Mouse (Mus musculus) embryonic facial prominence, embryonic 12.5 days (tissue): ENCODE data around the gene Mdga1. TPM values are rescaled to one million over a fixed set of nuclear protein-coding genes. Genes with fewer than 3 reads are reported as not detected.

Experiments
- ATAC-seq: fragments of 200-750 bp; cut with Nextera tagmentation; 2 replicates; pipeline ENCODE4 v1.8.0; 2017; ENCODE audit not compliant: insufficient number of reproducible peaks, insufficient read depth, low FRiP score, low TSS enrichment
- H3K27ac ChIP-seq: fragments of 300-500 bp; sonication (generic); 2 replicates; pipeline ENCODE4 v1.5.1; 2016; ENCODE audit warnings: mild to moderate bottlenecking
- H3K27me3 ChIP-seq: fragments of 300-500 bp; sonication (generic); 2 replicates; pipeline ENCODE4 v1.6.1; 2016; ENCODE audit warnings: mild to moderate bottlenecking, moderate library complexity
- H3K36me3 ChIP-seq: fragments of 300-500 bp; sonication (generic); 2 replicates; pipeline ENCODE4 v1.6.1; 2016; ENCODE audit warnings: mild to moderate bottlenecking
- H3K4me1 ChIP-seq: fragments of 300-500 bp; sonication (generic); 2 replicates; pipeline ENCODE4 v1.6.1; 2016
- H3K4me2 ChIP-seq: fragments of 300-500 bp; sonication (generic); replicated peaks from 2 replicates; pipeline ENCODE4 v1.6.1; 2016; ENCODE audit warnings: mild to moderate bottlenecking, moderate library complexity
- H3K4me3 ChIP-seq: fragments of 300-500 bp; sonication (generic); 2 replicates; pipeline ENCODE4 v1.5.1; 2016; ENCODE audit warnings: mild to moderate bottlenecking
- H3K9ac ChIP-seq: fragments of 300-500 bp; sonication (generic); 2 replicates; pipeline ENCODE4 v1.6.1; 2016; ENCODE audit warnings: mild to moderate bottlenecking, moderate library complexity
- H3K9me3 ChIP-seq: fragments of 300-500 bp; sonication (generic); 2 replicates; pipeline ENCODE4 v1.6.1; 2016; ENCODE audit warnings: mild to moderate bottlenecking, moderate library complexity
- WGBS: fragments of 180-500 bp; shearing (Covaris S2); methylation state at CpG from one replicate; pipeline ENCODE4 v1.1.7; 2016; 5-methylcytosine and 5-hydroxymethylcytosine counted together
- polyA plus RNA-seq: library from polyadenylated mRNA; unstranded; fragments of >200 nt; fragmentation: Nextera tagmentation; extraction: Ambion mirVana; gene quantifications from 2 replicates; pipeline ENCODE4 v1.2.1, GENCODE M21; 2016

Mdga1 gene
- polyA plus RNA-seq, result 2.4 and 4.0 TPM in 2 replicates

DNA sequence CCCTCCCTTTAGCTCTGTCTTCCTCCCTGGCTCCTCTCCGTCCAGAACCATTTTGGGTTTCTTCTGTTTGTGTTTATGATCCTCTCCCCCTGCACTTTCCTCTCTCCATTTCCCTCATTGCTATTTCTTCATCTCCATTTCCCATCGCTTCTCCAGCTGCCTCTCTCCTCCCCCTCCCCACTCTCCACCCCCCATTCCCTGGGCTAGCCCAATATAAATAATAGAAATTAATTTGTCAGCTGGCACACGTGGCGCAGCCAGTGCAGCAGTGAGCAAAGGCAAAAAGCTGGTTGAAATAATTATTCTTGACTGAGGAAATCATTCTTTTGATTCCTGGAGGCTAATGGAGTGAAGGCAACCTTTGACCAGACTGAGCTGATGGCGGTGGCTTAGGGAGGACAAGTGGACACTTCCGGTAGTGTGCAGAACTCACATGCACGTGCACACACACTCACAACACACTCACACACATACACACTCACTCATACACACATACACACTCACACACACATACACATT, at the start of gene Mdga1:
Mdga1 (minus strand) TSS at position 51 of the 519 bp plus-strand sequence.
- 66% methylated on average over 7 of the region's 7 CpGs for WGBS
- Histone ChIP-seq H3K4me1 (peaks cover 14% of the 10 kb centered on the region), H3K4me2 (no peak within 1 kb of the TSS), H3K36me3 (no peaks in the 10 kb centered on the region), H3K27me3 (peaks cover 13% of the 10 kb centered on the region), H3K9me3 (no peaks in the 10 kb centered on the region), H3K9ac (no peak within 1 kb of the TSS), H3K4me3 (no peak within 1 kb of the TSS), H3K27ac (0 out of 2 replicates have a peak within 1 kb of the TSS, but pooled peaks have one; percentile 17)
- ATAC-seq, result no peak

GRCm38 (mm10) chr17:30018927-30019610, 49.2 kb upstream of the Mdga1 start:
- Histone ChIP-seq H3K4me2 (no peak overlapping the region), H3K4me3 (no peak overlapping the region), H3K27ac (no peak overlapping the region), H3K9me3 (no peaks in the 10 kb centered on the region), H3K36me3 (peaks cover 2% of the 10 kb centered on the region), H3K4me1 (peaks cover 28% of the 10 kb centered on the region), H3K27me3 (no peaks in the 10 kb centered on the region), H3K9ac (no peak overlapping the region)
- no peak for ATAC-seq
- 87% methylated on average over 12 of the region's 12 CpGs for WGBS

- Histone ChIP-seq H3K9me3 (no peaks in the 10 kb centered on the region), H3K27ac (no peak overlapping the region), H3K4me1 (peaks cover 16% of the 10 kb centered on the region), H3K9ac (no peak overlapping the region), H3K36me3 (peaks cover 5% of the 10 kb centered on the region), H3K4me3 (no peak overlapping the region), H3K4me2 (no peak overlapping the region), H3K27me3 (no peaks in the 10 kb centered on the region)
- 98% methylated on average over 4 of the region's 4 CpGs for WGBS
- no peak for ATAC-seq
These were observed 44.8 kb upstream of the Mdga1 start for GRCm38 (mm10) chr17:30014660-30015059.

DNA sequence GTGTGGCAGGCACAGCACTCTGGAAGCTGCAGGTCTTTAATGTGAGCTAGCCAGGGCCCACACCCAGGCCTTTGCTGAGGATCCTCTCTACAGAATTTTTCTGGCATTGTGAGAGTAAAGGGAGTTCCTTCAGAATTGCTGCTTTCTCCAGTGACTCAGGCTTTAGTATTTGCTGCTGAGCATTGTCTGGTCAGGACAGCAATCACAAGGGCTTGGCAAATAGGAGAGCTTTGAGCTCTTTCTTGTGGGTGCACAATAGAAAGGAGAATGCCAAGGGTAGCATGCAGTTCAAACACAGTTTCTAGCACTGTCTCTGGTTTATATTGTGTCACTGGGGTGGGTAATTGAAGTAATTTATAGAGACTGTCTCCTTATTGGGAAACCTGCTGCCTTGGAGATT, 38.5 kb upstream of the Mdga1 start:
- no peak overlapping the region for H3K9ac ChIP-seq
- H3K4me1 ChIP-seq, result peaks cover 35% of the 10 kb centered on the region
- ATAC-seq, result no peak
- H3K9me3 ChIP-seq, result no peaks in the 10 kb centered on the region
- H3K4me2 ChIP-seq, result peak overlapping the region; percentile 20
- H3K27me3 ChIP-seq, result no peaks in the 10 kb centered on the region
- 0 out of 2 replicates have a peak overlapping the region, but pooled peaks have one; percentile 23 for H3K27ac ChIP-seq
- 0 out of 2 replicates have a peak overlapping the region, but pooled peaks have one; percentile 13 for H3K4me3 ChIP-seq
- no peaks in the 10 kb centered on the region for H3K36me3 ChIP-seq

- H3K36me3 ChIP-seq, result no peaks in the 10 kb centered on the region
- peaks cover 40% of the 10 kb centered on the region for H3K4me1 ChIP-seq
- WGBS, result 88% methylated on average over 6 of the region's 6 CpGs
- peak overlapping the region; percentile 79 for H3K4me2 ChIP-seq
- no peak overlapping the region for H3K27ac ChIP-seq
- H3K9me3 ChIP-seq, result no peaks in the 10 kb centered on the region
- H3K9ac ChIP-seq, result no peak overlapping the region
- no peak overlapping the region for H3K4me3 ChIP-seq
- H3K27me3 ChIP-seq, result no peaks in the 10 kb centered on the region
- ATAC-seq, result no peak
These were observed 38.0 kb upstream of the Mdga1 start for GRCm38 (mm10) chr17:30007883-30008282.

DNA sequence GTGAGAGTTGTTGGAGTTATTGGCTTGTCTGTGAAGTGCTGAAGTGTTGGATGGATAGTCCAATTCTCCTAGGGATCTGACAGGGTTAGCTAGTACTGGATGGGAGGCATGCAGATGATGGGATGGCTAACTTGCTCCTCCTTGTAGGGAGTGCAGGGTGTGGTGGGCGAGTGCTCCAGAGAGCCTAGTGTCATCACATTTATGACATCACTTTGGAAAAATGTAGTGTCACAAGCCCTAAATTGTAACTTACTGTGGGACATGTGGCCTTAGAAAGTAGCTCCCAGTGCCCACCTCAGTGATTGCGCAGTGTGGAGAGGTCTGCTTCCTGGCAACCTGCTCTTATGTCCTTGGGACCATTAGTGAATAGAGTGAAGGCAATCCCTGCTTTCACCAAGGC, 37.0 kb upstream of the Mdga1 start:
- Histone ChIP-seq H3K9me3 (no peaks in the 10 kb centered on the region), H3K27me3 (no peaks in the 10 kb centered on the region), H3K9ac (no peak overlapping the region), H3K4me1 (peaks cover 40% of the 10 kb centered on the region), H3K4me2 (peak overlapping the region; percentile 79), H3K4me3 (no peak overlapping the region), H3K36me3 (no peaks in the 10 kb centered on the region), H3K27ac (no peak overlapping the region)
- ATAC-seq, result no peak
- WGBS, result 76% methylated on average over 2 of the region's 2 CpGs

DNA sequence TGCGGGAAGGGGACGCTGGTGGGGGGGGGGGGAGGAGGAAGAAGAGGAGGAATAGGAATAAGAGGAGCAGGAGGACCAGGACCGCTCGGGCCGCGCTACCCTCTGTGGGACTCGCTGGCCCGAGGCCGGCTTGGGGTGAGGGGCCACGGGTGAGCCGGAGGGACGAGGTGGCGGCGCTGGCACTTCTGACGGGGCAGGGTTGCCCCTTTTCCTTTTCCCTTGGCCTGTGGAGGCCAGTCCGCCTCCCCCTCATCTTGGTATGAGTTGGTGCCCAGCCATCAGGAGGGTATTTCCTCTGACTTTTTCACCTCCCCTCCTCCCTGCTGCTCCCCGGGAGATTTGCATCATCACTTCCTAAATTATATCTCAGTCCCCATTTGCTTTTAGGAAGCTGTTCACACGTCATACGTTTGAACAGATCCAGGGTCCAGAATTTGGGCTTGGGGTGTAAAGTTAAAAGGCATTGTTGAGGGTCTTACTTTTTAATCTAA, 35.6 kb upstream of the Mdga1 start:
- peak overlapping the region; percentile 99 for H3K27ac ChIP-seq
- under 1% methylated on average over 19 of the region's 19 CpGs for WGBS
- peak overlapping the region; percentile 79 for H3K4me2 ChIP-seq
- H3K9me3 ChIP-seq, result no peaks in the 10 kb centered on the region
- ATAC-seq, result peak; percentile 33; the same call in 1 of the 2 replicates
- peak overlapping the region; percentile 97 for H3K4me3 ChIP-seq
- H3K27me3 ChIP-seq, result no peaks in the 10 kb centered on the region
- H3K4me1 ChIP-seq, result peaks cover 40% of the 10 kb centered on the region
- H3K36me3 ChIP-seq, result no peaks in the 10 kb centered on the region
- H3K9ac ChIP-seq, result peak overlapping the region; percentile 98

- H3K4me2 ChIP-seq, result peak overlapping the region; percentile 79
- H3K4me3 ChIP-seq, result peak overlapping the region; percentile 97
- under 1% methylated on average over 29 of the region's 47 CpGs for WGBS
- H3K4me1 ChIP-seq, result peaks cover 39% of the 10 kb centered on the region
- peak overlapping the region; percentile 99 for H3K27ac ChIP-seq
- H3K9ac ChIP-seq, result peak overlapping the region; percentile 98
- peak; percentile 23 for ATAC-seq
- no peaks in the 10 kb centered on the region for H3K27me3 ChIP-seq
- no peaks in the 10 kb centered on the region for H3K36me3 ChIP-seq
- no peaks in the 10 kb centered on the region for H3K9me3 ChIP-seq
These were observed 35.2 kb upstream of the Mdga1 start for GRCm38 (mm10) chr17:30005103-30005443.

DNA sequence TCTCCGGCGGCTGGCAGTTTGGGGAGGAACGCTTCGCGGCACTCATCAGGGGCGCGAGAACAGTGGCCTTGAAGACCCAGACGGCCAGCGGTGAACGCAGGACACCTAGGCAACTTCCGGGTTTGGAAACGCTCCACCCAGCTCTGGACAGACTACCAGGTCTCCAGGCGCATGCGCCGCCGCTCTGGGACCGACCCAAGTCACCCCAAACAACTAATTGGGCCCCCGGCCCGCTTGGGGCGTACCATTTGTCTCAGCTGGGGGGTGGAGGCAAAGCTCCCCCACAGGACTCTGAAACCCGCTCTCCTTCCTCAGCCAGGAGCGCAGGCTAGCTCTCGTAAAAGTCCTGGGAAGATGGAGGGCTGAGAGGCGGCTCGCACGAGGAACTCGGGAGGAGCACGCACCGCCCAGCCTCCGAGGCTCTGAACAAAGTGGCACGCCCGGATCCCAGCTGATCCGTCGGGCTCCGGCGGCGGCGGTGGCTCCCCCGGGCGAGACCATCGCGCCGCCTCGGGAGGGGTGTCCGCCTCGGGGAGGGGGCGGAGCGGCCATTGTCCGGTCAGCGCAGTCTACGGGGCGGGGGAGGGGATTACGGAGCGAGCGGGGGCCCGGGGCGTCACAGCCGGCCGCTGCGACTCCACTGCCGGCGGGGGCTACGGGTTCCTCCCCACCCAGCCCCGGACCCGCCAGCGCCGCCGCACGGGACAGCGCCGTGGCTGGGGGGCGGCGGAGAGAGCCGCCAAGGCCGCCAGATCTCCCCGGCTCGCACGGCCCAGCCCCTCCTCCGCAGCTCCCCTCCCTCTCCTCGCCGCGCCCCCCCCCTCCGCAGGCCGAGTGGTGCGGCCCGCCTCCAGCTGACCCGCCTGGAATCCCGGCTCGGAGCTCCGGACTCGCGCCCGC, 34.6 kb upstream of the Mdga1 start, which contains the start of gene Zfand3:
Zfand3 (plus strand) TSS at position 531 of the 900 bp plus-strand sequence.
- no peaks in the 10 kb centered on the region for H3K27me3 ChIP-seq
- H3K27ac ChIP-seq, result peak within 1 kb of the TSS; percentile 99
- no peaks in the 10 kb centered on the region for H3K36me3 ChIP-seq
- peak; percentile 91 for ATAC-seq
- peak within 1 kb of the TSS; percentile 79 for H3K4me2 ChIP-seq
- peak within 1 kb of the TSS; percentile 97 for H3K4me3 ChIP-seq
- H3K9ac ChIP-seq, result peak within 1 kb of the TSS; percentile 98
- under 1% methylated on average over 45 of the region's 93 CpGs for WGBS
- H3K9me3 ChIP-seq, result no peaks in the 10 kb centered on the region
- H3K4me1 ChIP-seq, result peaks cover 34% of the 10 kb centered on the region

- 71% methylated on average over 24 of the region's 24 CpGs for WGBS
- H3K4me1 ChIP-seq, result peaks cover 7% of the 10 kb centered on the region; the same call in 1 of the 2 replicates
- no peaks in the 10 kb centered on the region for H3K27me3 ChIP-seq
- no peak overlapping the region for H3K9ac ChIP-seq
- no peaks in the 10 kb centered on the region for H3K9me3 ChIP-seq
- no peak overlapping the region for H3K4me2 ChIP-seq
- H3K27ac ChIP-seq, result no peak overlapping the region
- H3K4me3 ChIP-seq, result no peak overlapping the region
- ATAC-seq, result no peak
- no peaks in the 10 kb centered on the region for H3K36me3 ChIP-seq
These were observed 28.8 kb upstream of the Mdga1 start for GRCm38 (mm10) chr17:29998566-29999295.

DNA sequence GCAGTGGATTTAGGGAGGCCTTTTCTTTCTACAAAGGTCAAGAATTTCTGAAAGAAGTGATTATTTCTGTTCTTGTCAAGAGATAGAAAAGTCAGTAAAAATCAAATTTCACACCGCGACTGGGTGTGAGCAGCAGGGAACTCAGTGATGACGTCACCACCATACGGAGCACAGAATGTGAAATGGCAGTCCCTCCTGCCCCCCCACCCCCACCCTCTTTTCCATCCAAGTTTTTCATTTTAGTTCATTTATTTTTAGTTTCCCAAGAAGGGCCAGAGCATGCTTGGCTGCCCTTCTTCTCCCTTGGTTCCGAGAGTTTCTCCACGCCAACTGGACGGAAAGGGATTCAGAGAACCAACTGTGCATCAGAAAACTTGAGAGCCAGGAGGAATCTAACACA, 27.8 kb upstream of the Mdga1 start:
- WGBS, result 76% methylated on average over 7 of the region's 7 CpGs
- Histone ChIP-seq H3K27me3 (no peaks in the 10 kb centered on the region), H3K4me1 (no peaks in the 10 kb centered on the region), H3K9me3 (no peaks in the 10 kb centered on the region), H3K4me3 (no peak overlapping the region), H3K9ac (no peak overlapping the region), H3K27ac (no peak overlapping the region), H3K36me3 (no peaks in the 10 kb centered on the region), H3K4me2 (no peak overlapping the region)
- ATAC-seq, result no peak
